Mouse (Mus musculus): ENCODE data around the gene Vgll1.

DNA sequence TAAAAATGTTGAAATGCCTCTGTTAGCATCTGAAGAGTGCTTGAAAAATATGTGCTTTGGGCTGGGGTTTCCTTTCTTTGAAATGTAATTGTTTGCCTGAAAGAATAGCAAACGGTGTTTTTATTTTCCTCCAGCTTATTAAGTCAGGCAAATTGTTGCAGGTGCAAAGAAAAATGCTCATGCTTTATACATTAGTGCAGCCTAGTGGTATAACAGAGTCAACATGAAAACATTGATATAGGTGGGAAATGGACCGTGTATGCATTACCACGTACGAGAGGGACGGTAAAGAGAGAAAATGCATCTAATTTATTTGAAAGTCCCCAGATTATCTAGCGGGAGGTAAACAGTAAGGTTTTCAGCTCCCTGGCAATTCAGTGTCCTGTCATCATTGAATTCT lies 44.0 kb upstream of the Vgll1 start:
- TF ChIP-seq CTCF (IDR thresholded peaks at IDR 0.05; ENCODE audit: extremely low read depth, insufficient read length, insufficient replicate concordance, low read depth, low read length), result no peak
- TF ChIP-seq POLR2A (IDR thresholded peaks at IDR 0.05; ENCODE audit: low read depth, low read length), result no peak

Data from small intestine, adult 2 months (tissue).